Mouse (Mus musculus) midbrain, embryonic 11.5 days (tissue): Measurements from ENCODE around the gene Itln1. TPM values are rescaled to one million over a fixed set of nuclear protein-coding genes. Genes with fewer than 3 reads are reported as not detected.

ENCODE experiments used
- ATAC-seq: fragments of 200-750 bp; cut with Nextera tagmentation; 2 replicates; pipeline ENCODE4 v1.8.0; 2017; ENCODE audit warnings: moderate TSS enrichment, moderate library complexity; ENCODE audit not compliant: low FRiP score
- DNase-seq: peaks from one replicate; pipeline ENCODE4 v3.0.0; 2015; ENCODE audit warnings: low spot score; ENCODE audit errors: missing footprints
- H3K27ac ChIP-seq: fragments of 300-500 bp; sonication (generic); 2 replicates; pipeline ENCODE4 v1.5.1; 2014; ENCODE audit warnings: low read depth, low read length
- H3K27me3 ChIP-seq: fragments of 300-500 bp; sonication (generic); 2 replicates; pipeline ENCODE4 v1.6.1; 2014; ENCODE audit warnings: mild to moderate bottlenecking, low read length, moderate library complexity, mixed read lengths; ENCODE audit not compliant: control insufficient read depth, insufficient read depth
- H3K36me3 ChIP-seq: fragments of 300-500 bp; sonication (generic); 2 replicates; pipeline ENCODE4 v1.6.1; 2014; ENCODE audit warnings: mild to moderate bottlenecking, low read length, moderate library complexity, mixed read lengths; ENCODE audit not compliant: control insufficient read depth, insufficient read depth
- H3K4me1 ChIP-seq: fragments of 300-500 bp; sonication (generic); 2 replicates; pipeline ENCODE4 v1.6.1; 2014; ENCODE audit warnings: low read length; ENCODE audit not compliant: control insufficient read depth, insufficient read depth
- H3K4me2 ChIP-seq: fragments of 300-500 bp; sonication (generic); 2 replicates; pipeline ENCODE4 v1.6.1; 2014; ENCODE audit warnings: mild to moderate bottlenecking, moderate library complexity
- H3K4me3 ChIP-seq: fragments of 300-500 bp; sonication (generic); 2 replicates; pipeline ENCODE4 v1.5.1; 2014; ENCODE audit warnings: low read depth, low read length
- H3K9ac ChIP-seq: fragments of 300-500 bp; sonication (generic); 2 replicates; pipeline ENCODE4 v1.6.1; 2014; ENCODE audit warnings: low read length
- H3K9me3 ChIP-seq: fragments of 300-500 bp; sonication (generic); 2 replicates; pipeline ENCODE4 v1.6.1; 2016; ENCODE audit warnings: low read length; ENCODE audit not compliant: control insufficient read depth
- whole genome bisulfite sequencing: fragments of 180-500 bp; shearing (Covaris S2); extraction: QIAGEN DNeasy Blood & Tissue Kit; methylation state at CpG from one replicate; pipeline ENCODE4 v1.1.7; 2014; 5-methylcytosine and 5-hydroxymethylcytosine counted together
- polyA plus RNA-seq: library from polyadenylated mRNA; unstranded; fragments of >200 nt; fragmentation: Nextera tagmentation; extraction: Ambion mirVana; gene quantifications from 2 replicates; pipeline ENCODE4 v1.2.1, GENCODE M21; 2014

The Itln1 gene
- polyA plus RNA-seq, 1 experiment from 2014 or later, result not detected

GRCm38 (mm10) chr1:171561200-171561599 lies 26.1 kb upstream of the Itln1 start:
- no peak overlapping the region for H3K9ac ChIP-seq
- 86% methylated on average over 1 of the region's 1 CpGs for WGBS
- H3K4me3 ChIP-seq, result no peak overlapping the region
- no peak overlapping the region for H3K4me2 ChIP-seq
- H3K9me3 ChIP-seq, result no peaks in the 10 kb centered on the region
- no peak overlapping the region for H3K27ac ChIP-seq
- no peaks in the 10 kb centered on the region for H3K36me3 ChIP-seq
- ATAC-seq, result no peak
- no peaks in the 10 kb centered on the region for H3K27me3 ChIP-seq
- DNase-seq, result no peak
- no peaks in the 10 kb centered on the region for H3K4me1 ChIP-seq

GRCm38 (mm10) chr1:171560262-171560661 lies 25.2 kb upstream of the Itln1 start:
- Histone ChIP-seq H3K9me3 (no peaks in the 10 kb centered on the region), H3K4me2 (no peak overlapping the region), H3K9ac (no peak overlapping the region), H3K27ac (no peak overlapping the region), H3K36me3 (no peaks in the 10 kb centered on the region), H3K4me3 (no peak overlapping the region), H3K27me3 (no peaks in the 10 kb centered on the region), H3K4me1 (no peaks in the 10 kb centered on the region)
- DNase-seq, result no peak
- WGBS, result 80% methylated on average over 2 of the region's 2 CpGs
- no peak for ATAC-seq

- no peak for ATAC-seq
- H3K27ac ChIP-seq, result no peak within 1 kb of the TSS
Measured at GRCm38 (mm10) chr1:171558898-171559297, 23.8 kb upstream of the Itln1 start, which contains the start of gene Cd244a. Gene Cd244a (plus strand): TSS chr1:171559193.

GRCm38 (mm10) chr1:171558407-171558806 lies 23.3 kb upstream of the Itln1 start:
- no peak overlapping the region for H3K27ac ChIP-seq
- 76% methylated on average over 6 of the region's 6 CpGs for WGBS
- H3K36me3 ChIP-seq, result no peaks in the 10 kb centered on the region
- H3K4me1 ChIP-seq, result no peaks in the 10 kb centered on the region
- no peak overlapping the region for H3K4me2 ChIP-seq
- ATAC-seq (no peak), DNase-seq (no peak)
- H3K27me3 ChIP-seq, result no peaks in the 10 kb centered on the region
- no peaks in the 10 kb centered on the region for H3K9me3 ChIP-seq
- H3K4me3 ChIP-seq, result no peak overlapping the region
- H3K9ac ChIP-seq, result no peak overlapping the region

More at GRCm38 (mm10) chr1:171558898-171559297, 23.8 kb upstream of the Itln1 start, which contains the start of gene Cd244a:
- Histone ChIP-seq H3K4me1 (no peaks in the 10 kb centered on the region), H3K27me3 (no peaks in the 10 kb centered on the region), H3K4me3 (no peak within 1 kb of the TSS), H3K4me2 (no peak within 1 kb of the TSS), H3K9ac (no peak within 1 kb of the TSS), H3K9me3 (no peaks in the 10 kb centered on the region), H3K36me3 (no peaks in the 10 kb centered on the region)
- no peak for DNase-seq
- 77% methylated on average over 4 of the region's 4 CpGs for WGBS

- Histone ChIP-seq H3K4me2 (no peak overlapping the region), H3K36me3 (no peaks in the 10 kb centered on the region), H3K9ac (no peak overlapping the region), H3K27me3 (no peaks in the 10 kb centered on the region), H3K4me3 (no peak overlapping the region), H3K9me3 (no peaks in the 10 kb centered on the region), H3K4me1 (no peaks in the 10 kb centered on the region), H3K27ac (no peak overlapping the region)
- no peak for DNase-seq
- 86% methylated on average over 2 of the region's 2 CpGs for whole genome bisulfite sequencing
- no peak for ATAC-seq
Measured at GRCm38 (mm10) chr1:171556366-171556765, 21.3 kb upstream of the Itln1 start.

GRCm38 (mm10) chr1:171553359-171554341 lies 18.6 kb upstream of the Itln1 start:
- H3K27me3 ChIP-seq, result no peaks in the 10 kb centered on the region
- no peak overlapping the region for H3K9ac ChIP-seq
- DNase-seq (no peak), ATAC-seq (0 out of 2 replicates have a peak, but pooled peaks have one; percentile 24)
- no peaks in the 10 kb centered on the region for H3K4me1 ChIP-seq
- no peak overlapping the region for H3K27ac ChIP-seq
- 91% methylated on average over 11 of the region's 11 CpGs for WGBS
- no peak overlapping the region for H3K4me2 ChIP-seq
- no peaks in the 10 kb centered on the region for H3K36me3 ChIP-seq
- H3K4me3 ChIP-seq, result no peak overlapping the region
- no peaks in the 10 kb centered on the region for H3K9me3 ChIP-seq

GRCm38 (mm10) chr1:171552230-171552629 lies 17.1 kb upstream of the Itln1 start:
- Histone ChIP-seq H3K9me3 (no peaks in the 10 kb centered on the region), H3K9ac (no peak overlapping the region), H3K27ac (no peak overlapping the region), H3K4me2 (no peak overlapping the region), H3K36me3 (no peaks in the 10 kb centered on the region), H3K4me1 (no peaks in the 10 kb centered on the region), H3K4me3 (no peak overlapping the region), H3K27me3 (no peaks in the 10 kb centered on the region)
- ATAC-seq, result no peak
- 80% methylated on average over 2 of the region's 2 CpGs for WGBS
- DNase-seq, result no peak

- no peaks in the 10 kb centered on the region for H3K9me3 ChIP-seq
- no peak overlapping the region for H3K4me2 ChIP-seq
- no peak overlapping the region for H3K4me3 ChIP-seq
- WGBS, result 82% methylated on average over 7 of the region's 7 CpGs
- ATAC-seq (no peak), DNase-seq (no peak)
- H3K27me3 ChIP-seq, result no peaks in the 10 kb centered on the region
- H3K4me1 ChIP-seq, result no peaks in the 10 kb centered on the region
- H3K27ac ChIP-seq, result no peak overlapping the region
- H3K36me3 ChIP-seq, result no peaks in the 10 kb centered on the region
- no peak overlapping the region for H3K9ac ChIP-seq
Measured at GRCm38 (mm10) chr1:171551326-171551725, 16.2 kb upstream of the Itln1 start.

GRCm38 (mm10) chr1:171540694-171541093 lies 5.6 kb upstream of the Itln1 start:
- Histone ChIP-seq H3K9me3 (no peaks in the 10 kb centered on the region; the same call in 1 of the 2 replicates), H3K9ac (no peak overlapping the region), H3K27me3 (no peaks in the 10 kb centered on the region), H3K4me2 (no peak overlapping the region), H3K27ac (no peak overlapping the region), H3K4me3 (no peak overlapping the region), H3K4me1 (no peaks in the 10 kb centered on the region), H3K36me3 (no peaks in the 10 kb centered on the region)
- DNase-seq, result no peak
- whole genome bisulfite sequencing, result 90% methylated on average over 1 of the region's 1 CpGs
- ATAC-seq, result no peak
